Mouse (Mus musculus) ES-E14 (cell line): ENCODE results near the gene Mapkapk3.

ENCODE experiments used
- CHD2 ChIP-seq: IDR thresholded peaks from 2 replicates; pipeline ENCODE4 v1.6.1; 2014; ENCODE audit warnings: mild to moderate bottlenecking, low read depth, low read length, inconsistent platforms
- HCFC1 ChIP-seq: IDR thresholded peaks from 2 replicates; pipeline ENCODE4 v1.6.1; 2012; ENCODE audit warnings: low read length, inconsistent platforms, borderline replicate concordance; ENCODE audit not compliant: insufficient read depth
- MAFK ChIP-seq: IDR thresholded peaks from 2 replicates; pipeline ENCODE4 v1.6.1; 2014; ENCODE audit warnings: mild to moderate bottlenecking, low read depth, low read length, inconsistent platforms; ENCODE audit not compliant: insufficient read depth

GRCm38 (mm10) chr9:107303900-107304299 is 14.2 kb upstream of the Mapkapk3 start:
- TF ChIP-seq MAFK (no peak), CHD2 (no peak), HCFC1 (no peak)
